Mouse (Mus musculus) heart, postnatal 10 days (tissue): Measurements from ENCODE around the gene Zfp953. TPM values are rescaled to one million over a fixed set of nuclear protein-coding genes. Genes with fewer than 3 reads are reported as not detected.
A peak's percentile ranks its signal among the peaks of the same experiment; 100 is the strongest.
"Not testable (repeated sequence)": the region's sequence is repeated elsewhere in the genome, so short reads cannot be mapped to it uniquely, and the experiment has no call there.

Experiments
- DNase-seq, 2 experiments: peaks; one replicate each; pipeline ENCODE4 v3.0.0; 2021
- intact Hi-C: fragments of 180-260 bp; cut with DNase I; formaldehyde crosslinking; loops from one replicate; pipeline ENCODE4 v1.15.1; 2025
- total RNA-seq, 2 experiments: library from RNA; stranded (reverse); gene quantifications; 2 replicates each; pipeline ENCODE4 v1.2.3; 2021

The Zfp953 gene
- total RNA-seq = 1 to 10 TPM; 1.6 to 1.9 TPM

DNA sequence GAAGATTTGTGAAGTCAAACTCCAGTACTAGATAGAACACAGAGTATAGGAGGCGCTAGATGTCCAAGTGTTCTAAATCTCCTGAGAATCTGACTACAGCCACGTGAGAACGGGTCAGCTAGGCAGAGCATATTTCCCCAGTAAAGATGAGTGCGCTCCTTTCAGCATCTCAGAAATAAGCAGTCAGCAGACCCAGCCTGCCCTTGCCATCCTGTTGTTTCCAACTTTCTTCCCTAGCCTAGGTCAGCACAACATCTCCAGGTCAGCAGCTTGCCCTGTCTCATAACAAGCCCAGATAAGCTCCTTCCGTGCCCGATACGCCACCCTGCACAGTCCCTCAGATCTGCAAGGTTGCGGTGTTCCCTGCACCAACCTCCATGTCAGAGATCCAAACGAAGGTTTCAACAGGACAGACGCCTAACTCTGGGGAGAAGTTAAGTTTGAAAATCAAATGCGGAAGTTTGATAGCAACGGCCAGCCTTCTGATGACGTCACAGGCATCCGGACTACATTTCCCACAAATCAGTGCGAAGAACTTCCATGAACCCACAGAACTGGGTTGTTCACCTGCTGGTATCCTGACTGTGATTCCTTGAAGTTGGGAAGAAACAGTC is at the start of gene Zfp953, which contains the start of gene Gm28044:
Gene Zfp953 (minus strand): TSS at position 475 of the 614 bp plus-strand sequence.
Gene Gm28044 (minus strand): TSS at position 406 of the 614 bp plus-strand sequence.
- intact Hi-C loops = loop anchor here (2.0 kb wide), 1 partner anchor 27 kb away; the partner anchor contains the start of gene Zfp595
- peak; percentile 93 to 95 for DNase-seq

DNA sequence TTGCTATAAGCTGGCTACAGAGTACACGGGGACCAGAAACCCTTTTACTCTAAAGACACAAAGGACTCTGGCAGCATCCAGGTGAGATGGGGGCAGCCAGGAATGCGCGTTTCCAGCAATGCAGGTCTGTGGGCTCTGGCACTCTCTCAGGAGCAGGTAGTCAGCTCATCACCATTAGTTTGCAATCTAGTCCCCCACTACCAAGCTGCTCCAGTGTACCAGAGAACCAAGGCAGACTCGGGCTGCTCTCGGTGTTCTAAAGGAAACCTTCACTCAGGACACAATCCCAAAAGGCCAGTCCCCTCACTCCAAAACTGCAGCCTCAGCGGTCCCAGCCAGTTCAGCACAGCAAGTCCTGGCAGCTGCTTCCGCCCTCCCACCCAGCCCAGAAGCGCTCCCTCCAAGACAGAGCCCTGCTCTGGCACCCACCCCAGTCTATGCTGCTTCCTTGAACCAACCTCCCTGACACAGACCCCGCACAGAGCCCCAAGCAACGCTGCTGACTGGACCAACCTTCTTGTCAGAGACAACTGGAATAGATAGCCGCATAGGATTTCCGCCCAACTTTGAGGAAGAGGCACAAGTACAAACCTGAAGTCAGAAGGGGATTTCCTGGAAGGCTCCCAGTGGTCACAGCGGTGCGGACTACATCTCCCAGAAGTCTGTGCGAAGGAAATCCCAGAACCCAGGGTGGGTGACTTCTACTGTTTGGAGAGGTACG is 38.9 kb upstream of the Zfp953 start, which contains the start of gene Zfp429:
Gene Zfp429 (minus strand): TSS at position 637 of the 721 bp plus-strand sequence.
- DNase-seq = peak; percentile 78 to 80
- intact Hi-C loops = not testable (repeated sequence)

- intact Hi-C loops, DNase-seq: not testable (repeated sequence)
Measured at GRCm38 (mm10) chr13:67376255-67376654, 15.8 kb upstream of the Zfp953 start.

GRCm38 (mm10) chr13:67375050-67375911 is 14.9 kb upstream of the Zfp953 start, which contains the start of the genes Gm28041 and Zfp456:
Gm28041 (minus strand) TSS chr13:67375733.
Zfp456 (minus strand) TSS chr13:67375810.
- peak; percentile 78 to 80 for DNase-seq
- intact Hi-C loops = not testable (repeated sequence)

GRCm38 (mm10) chr13:67351854-67352253 is 8.6 kb downstream of the Zfp953 start:
- DNase-seq = no peak
- intact Hi-C loops = no loop called here

DNA sequence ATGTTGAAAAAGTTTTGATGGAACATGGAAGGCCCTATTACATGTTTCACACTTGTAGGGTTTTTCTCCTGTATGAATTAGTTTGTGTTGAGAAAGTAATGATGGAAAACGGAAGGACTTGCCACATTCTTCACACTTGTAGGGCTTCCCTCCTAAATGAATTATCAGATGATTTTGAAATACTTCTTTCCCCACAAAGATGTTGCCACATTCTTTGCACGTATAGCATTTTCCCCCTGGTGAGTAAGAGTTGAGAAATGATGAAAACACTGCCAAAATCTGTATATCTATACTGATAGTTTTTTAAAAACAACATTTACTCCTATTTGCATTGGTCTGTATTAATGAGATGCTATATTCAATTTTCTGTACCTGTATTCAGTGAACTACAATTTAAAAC is 17.0 kb downstream of the Zfp953 start:
- intact Hi-C loops = no loop called here
- DNase-seq = no peak

DNA sequence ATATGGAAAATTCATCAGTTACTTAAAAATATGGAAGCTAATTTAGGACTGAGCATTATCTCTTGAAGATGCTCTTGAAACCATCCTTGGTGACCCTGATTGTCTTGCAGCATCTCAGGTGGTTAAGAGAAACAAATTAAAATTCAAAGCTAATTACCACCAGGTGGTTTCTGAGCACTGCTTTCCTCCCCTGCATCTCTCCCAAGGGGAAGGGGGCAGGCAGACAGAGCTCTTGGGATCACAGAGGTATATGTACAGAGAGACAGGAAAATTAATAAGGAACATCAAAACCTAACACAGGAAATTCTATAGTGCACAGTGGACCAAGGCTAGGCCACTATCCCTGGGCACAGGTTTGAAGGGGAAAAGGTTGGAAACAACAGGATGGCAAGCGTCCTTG is 27.5 kb downstream of the Zfp953 start:
- intact Hi-C loops = loop anchor here (2.0 kb wide), 1 partner anchor 28 kb away; the partner anchor contains the start of genes Gm28044 and Zfp953
- DNase-seq = no peak

- peak; percentile 91 to 92 for DNase-seq
- intact Hi-C loops = loop anchor here (2.0 kb wide), 1 partner anchor 29 kb away; the partner anchor contains the start of genes Gm28044 and Zfp953
Measured at GRCm38 (mm10) chr13:67332019-67332724, 28.2 kb downstream of the Zfp953 start, which contains the start of gene Zfp595. Zfp595 (minus strand) TSS chr13:67332570.

DNA sequence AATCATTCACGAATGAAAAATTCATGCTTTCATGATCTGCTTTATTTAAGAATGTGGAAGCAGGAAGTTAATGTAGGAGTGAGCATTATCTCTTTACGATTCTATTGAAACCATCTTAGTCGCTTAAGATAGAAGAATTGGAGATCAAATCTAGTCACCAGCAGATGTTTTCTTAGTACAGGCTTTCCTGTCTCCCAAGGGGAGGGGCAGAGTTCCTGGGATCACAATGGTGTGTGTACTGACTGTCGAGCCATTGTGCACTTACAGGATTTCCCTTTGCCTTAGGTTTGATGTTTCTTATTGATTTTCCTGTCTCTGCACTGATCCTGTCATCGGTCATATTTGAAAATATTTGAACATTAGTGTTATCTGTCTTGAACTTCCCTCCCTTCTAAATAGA is 53.7 kb downstream of the Zfp953 start:
- intact Hi-C loops = loop anchor here (5.0 kb wide), 3 partner anchors 39 to 199 kb away; partner anchors contain the start of gene Gm28557
- DNase-seq = peak; percentile 7 to 18

GRCm38 (mm10) chr13:67305822-67306672 is 54.4 kb downstream of the Zfp953 start, which contains the start of gene Zfp457:
Zfp457 (minus strand) TSS chr13:67306485.
- DNase-seq = peak; percentile 93 to 94
- intact Hi-C loops = loop anchor here (5.0 kb wide), 3 partner anchors 39 to 199 kb away; partner anchors contain the start of gene Gm28557

Other genes with a start within 250 kb of the Zfp953 start
- under 1 TPM; 0.19 to 0.27 TPM for gene Rslcan18, start 244.3 kb downstream of the Zfp953 start, total RNA-seq
- 1 to 10 TPM; 3.7 to 4.9 TPM for gene Zfp759, start 238.9 kb downstream of the Zfp953 start, total RNA-seq
- gene Rsl1, start 187.4 kb downstream of the Zfp953 start, total RNA-seq = 1 to 10 TPM; 3.3 to 4.7 TPM
- gene Zfp455, start 166.1 kb downstream of the Zfp953 start, total RNA-seq = 1 to 10 TPM in 1 of 2 experiments, under 1 TPM in 1; 0.98 to 1.4 TPM
- gene Zfp458, start 82.1 kb downstream of the Zfp953 start, total RNA-seq = 1 to 10 TPM; 2.1 to 2.8 TPM
- gene Zfp457, start 54.1 kb downstream of the Zfp953 start, total RNA-seq = 1 to 10 TPM; 2.7 to 3.9 TPM
- 1 to 10 TPM; 2.0 to 2.8 TPM for gene Zfp595, start 28.0 kb downstream of the Zfp953 start, total RNA-seq
- gene Gm28044, start 69 bp downstream of the Zfp953 start, total RNA-seq = 1 to 10 TPM; 1.0 to 2.4 TPM
- gene Gm28041, start 15.1 kb upstream of the Zfp953 start, total RNA-seq = 1 to 10 TPM in 1 of 2 experiments, under 1 TPM in 1; 0.57 to 1.6 TPM
- under 1 TPM; 0.53 to 0.92 TPM for gene Zfp456, start 15.2 kb upstream of the Zfp953 start, total RNA-seq
- 1 to 10 TPM; 1.5 to 2.3 TPM for gene Zfp429, start 39.2 kb upstream of the Zfp953 start, total RNA-seq
- gene Zfp459, start 60.8 kb upstream of the Zfp953 start, total RNA-seq = under 1 TPM in 1 of 2 experiments, not detected in 1; 0.25 TPM
- gene Zfp874a, start 91.0 kb upstream of the Zfp953 start, total RNA-seq = 1 to 10 TPM; 4.5 to 5.6 TPM
- 10 to 100 TPM; 11.8 to 17.4 TPM for gene Zfp874b, start 123.7 kb upstream of the Zfp953 start, total RNA-seq
- gene Zfp58, start 139.9 kb upstream of the Zfp953 start, total RNA-seq = 1 to 10 TPM; 5.2 to 5.9 TPM
- gene Gm26965, start 165.5 kb upstream of the Zfp953 start, total RNA-seq = not detected
- 10 to 100 TPM in 1 of 2 experiments, 1 to 10 TPM in 1; 9.1 to 14.8 TPM for gene Zfp87, start 165.6 kb upstream of the Zfp953 start, total RNA-seq
- 1 to 10 TPM; 5.7 to 6.4 TPM for gene Zfp748, start 193.2 kb upstream of the Zfp953 start, total RNA-seq
- 1 to 10 TPM; 4.0 to 5.5 TPM for gene Zfp729b, start 249.1 kb upstream of the Zfp953 start, total RNA-seq